Mouse (Mus musculus) embryonic fibroblast, embryonic 13.5 days (primary cell): ENCODE measurements around the gene Cchcr1.

Experiments used
- CTCF ChIP-seq: IDR thresholded peaks from 2 replicates; pipeline ENCODE4 v1.5.1; 2011; ENCODE audit warnings: mild to moderate bottlenecking, control low read depth, low read length, moderate library complexity, borderline replicate concordance; ENCODE audit not compliant: insufficient read depth
- POLR2A ChIP-seq: IDR thresholded peaks from 2 replicates; pipeline ENCODE4 v1.6.1; 2011; ENCODE audit warnings: low read depth, mild to moderate bottlenecking, control low read depth, low read length, moderate library complexity

DNA sequence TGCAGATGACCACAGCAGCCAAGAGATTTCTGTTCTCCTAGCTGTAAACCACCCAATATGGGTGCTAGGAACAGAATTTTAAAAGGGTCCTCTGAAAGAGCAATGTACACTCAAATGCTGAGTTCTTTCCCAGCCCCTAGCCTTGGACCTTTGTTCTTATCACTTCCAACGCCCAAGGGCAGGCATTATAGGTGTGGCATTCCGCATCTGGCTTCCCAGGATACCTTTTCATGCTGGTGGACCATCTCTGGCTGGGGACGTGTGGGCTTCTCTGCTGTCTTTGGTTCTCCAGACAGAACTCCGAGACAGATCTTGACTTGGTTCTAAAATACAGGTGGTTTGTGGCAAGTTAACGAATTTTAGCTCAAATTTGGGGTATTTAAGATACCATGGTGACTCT lies 14.1 kb upstream of the Cchcr1 start:
- TF ChIP-seq CTCF (no peak), POLR2A (no peak)
